Mouse (Mus musculus) lung, postnatal 0 days (tissue): Measurements from ENCODE around the gene Ap3d1. TPM values are rescaled to one million over a fixed set of nuclear protein-coding genes. Genes with fewer than 3 reads are reported as not detected.
A peak's percentile ranks its signal among the peaks of the same experiment; 100 is the strongest.

ENCODE experiments used
- ATAC-seq: fragments of 200-750 bp; cut with Nextera tagmentation; 2 replicates; pipeline ENCODE4 v1.8.0; 2017; ENCODE audit warnings: moderate library complexity
- DNase-seq: peaks from one replicate; pipeline ENCODE4 v3.0.0-alpha.2; 2016; ENCODE audit warnings: low spot score
- H3K27ac ChIP-seq: fragments of 300-500 bp; sonication (generic); 2 replicates; pipeline ENCODE4 v1.5.1; 2014; ENCODE audit warnings: antibody characterized with exemption, mild to moderate bottlenecking, low read length, mixed read lengths
- H3K27me3 ChIP-seq: fragments of 300-500 bp; sonication (generic); replicated peaks from 2 replicates; pipeline ENCODE4 v1.6.1; 2014; ENCODE audit warnings: low read length, mixed read lengths; ENCODE audit not compliant: insufficient read depth
- H3K36me3 ChIP-seq: fragments of 300-500 bp; sonication (generic); 2 replicates; pipeline ENCODE4 v1.6.1; 2014; ENCODE audit warnings: low read length, mixed read lengths; ENCODE audit not compliant: insufficient read depth
- H3K4me1 ChIP-seq: fragments of 300-500 bp; sonication (generic); 2 replicates; pipeline ENCODE4 v1.6.1; 2014; ENCODE audit warnings: antibody characterized with exemption, low read depth, low read length, mixed read lengths; ENCODE audit not compliant: insufficient read depth
- H3K4me2 ChIP-seq: fragments of 300-500 bp; sonication (generic); replicated peaks from 2 replicates; pipeline ENCODE4 v1.6.1; 2014; ENCODE audit warnings: low read depth, mild to moderate bottlenecking, low read length, moderate library complexity, mixed read lengths
- H3K4me3 ChIP-seq: fragments of 300-500 bp; sonication (generic); 2 replicates; pipeline ENCODE4 v1.5.1; 2014; ENCODE audit warnings: low read depth, low read length
- H3K9ac ChIP-seq: fragments of 300-500 bp; sonication (generic); replicated peaks from 2 replicates; pipeline ENCODE4 v1.6.1; 2014; ENCODE audit warnings: low read depth, mild to moderate bottlenecking
- H3K9me3 ChIP-seq: fragments of 300-500 bp; sonication (generic); 2 replicates; pipeline ENCODE4 v1.6.1; 2016; ENCODE audit warnings: low read length, mixed read lengths
- CTCF ChIP-seq: IDR thresholded peaks from 2 replicates; pipeline ENCODE4 v1.5.1; 2016; ENCODE audit warnings: antibody characterized with exemption, mild to moderate bottlenecking
- EP300 ChIP-seq: IDR thresholded peaks from 2 replicates; pipeline ENCODE4 v1.6.1; 2016; ENCODE audit warnings: antibody characterized with exemption, mild to moderate bottlenecking, control low read depth
- WGBS: fragments of 180-500 bp; shearing (Covaris S2); extraction: QIAGEN DNeasy Blood & Tissue Kit; methylation state at CpG from one replicate; pipeline ENCODE4 v1.1.7; 2014; 5-methylcytosine and 5-hydroxymethylcytosine counted together
- polyA plus RNA-seq: library from polyadenylated mRNA; unstranded; fragments of >200 nt; fragmentation: Nextera tagmentation; extraction: Ambion mirVana; gene quantifications from 2 replicates; pipeline ENCODE4 v1.2.1, GENCODE M21; 2015

The Ap3d1 gene
- polyA plus RNA-seq, 1 experiment from 2014 or later = 49.3 TPM

- Histone ChIP-seq H3K27me3 (no peaks in the 10 kb centered on the region), H3K4me3 (no peak overlapping the region), H3K9ac (no peak overlapping the region), H3K36me3 (peaks cover 66% of the 10 kb centered on the region), H3K4me1 (no peaks in the 10 kb centered on the region), H3K4me2 (no peak overlapping the region), H3K27ac (no peak overlapping the region), H3K9me3 (no peaks in the 10 kb centered on the region)
- TF ChIP-seq CTCF (no peak), EP300 (no peak)
- no peak for DNase-seq
- ATAC-seq = peak; percentile 50
- 83% methylated on average over 5 of the region's 5 CpGs for WGBS
Measured at GRCm38 (mm10) chr10:80727369-80728127, 14.5 kb downstream of the Ap3d1 start.

GRCm38 (mm10) chr10:80717281-80717680, 24.8 kb downstream of the Ap3d1 start:
- WGBS = 87% methylated on average over 1 of the region's 1 CpGs
- TF ChIP-seq EP300 (no peak), CTCF (no peak)
- Histone ChIP-seq H3K36me3 (peaks cover 76% of the 10 kb centered on the region), H3K4me1 (no peaks in the 10 kb centered on the region), H3K27me3 (no peaks in the 10 kb centered on the region), H3K9ac (no peak overlapping the region), H3K9me3 (no peaks in the 10 kb centered on the region), H3K4me2 (no peak overlapping the region), H3K4me3 (no peak overlapping the region), H3K27ac (no peak overlapping the region)
- ATAC-seq (no peak), DNase-seq (no peak)

GRCm38 (mm10) chr10:80710834-80711233, 31.2 kb downstream of the Ap3d1 start:
- Histone ChIP-seq H3K4me1 (no peaks in the 10 kb centered on the region), H3K4me3 (no peak overlapping the region), H3K4me2 (no peak overlapping the region), H3K27ac (no peak overlapping the region), H3K27me3 (no peaks in the 10 kb centered on the region), H3K36me3 (peaks cover 70% of the 10 kb centered on the region), H3K9me3 (no peaks in the 10 kb centered on the region), H3K9ac (no peak overlapping the region)
- ATAC-seq (no peak), DNase-seq (no peak)
- TF ChIP-seq EP300 (no peak), CTCF (no peak)
- 69% methylated on average over 3 of the region's 3 CpGs for WGBS

- no peaks in the 10 kb centered on the region for H3K27me3 ChIP-seq
- 82% methylated on average over 3 of the region's 3 CpGs for WGBS
Measured at GRCm38 (mm10) chr10:80705479-80705878, 36.6 kb downstream of the Ap3d1 start.

GRCm38 (mm10) chr10:80705033-80705432, 37.0 kb downstream of the Ap3d1 start:
- no peak for TF ChIP-seq EP300
- TF ChIP-seq CTCF = no peak
- 48% methylated on average over 3 of the region's 3 CpGs for WGBS
- peaks cover 28% of the 10 kb centered on the region for H3K36me3 ChIP-seq
- H3K4me3 ChIP-seq = no peak overlapping the region
- no peaks in the 10 kb centered on the region for H3K9me3 ChIP-seq
- DNase-seq = no peak
- no peak for ATAC-seq
- no peak overlapping the region for H3K4me2 ChIP-seq
- no peak overlapping the region for H3K9ac ChIP-seq
- no peak overlapping the region for H3K27ac ChIP-seq
- H3K4me1 ChIP-seq = peaks cover 13% of the 10 kb centered on the region
- no peaks in the 10 kb centered on the region for H3K27me3 ChIP-seq

More at GRCm38 (mm10) chr10:80705479-80705878, 36.6 kb downstream of the Ap3d1 start:
- no peak for TF ChIP-seq CTCF
- no peak overlapping the region for H3K9ac ChIP-seq
- H3K4me3 ChIP-seq = no peak overlapping the region
- DNase-seq (no peak), ATAC-seq (no peak)
- H3K9me3 ChIP-seq = no peaks in the 10 kb centered on the region
- no peak overlapping the region for H3K27ac ChIP-seq
- H3K4me2 ChIP-seq = no peak overlapping the region
- peaks cover 12% of the 10 kb centered on the region for H3K4me1 ChIP-seq
- H3K36me3 ChIP-seq = peaks cover 31% of the 10 kb centered on the region

GRCm38 (mm10) chr10:80704418-80704817, 37.6 kb downstream of the Ap3d1 start:
- 70% methylated on average over 5 of the region's 5 CpGs for WGBS
- Histone ChIP-seq H3K4me1 (peaks cover 15% of the 10 kb centered on the region), H3K27me3 (no peaks in the 10 kb centered on the region), H3K9ac (no peak overlapping the region), H3K9me3 (no peaks in the 10 kb centered on the region), H3K36me3 (peaks cover 22% of the 10 kb centered on the region), H3K4me3 (no peak overlapping the region), H3K4me2 (no peak overlapping the region), H3K27ac (no peak overlapping the region)
- ATAC-seq = no peak
- TF ChIP-seq CTCF = no peak
- no peak for TF ChIP-seq EP300
- DNase-seq = no peak
